Mouse (Mus musculus): Measurements from ENCODE around the gene Aak1. TPM values are rescaled to one million over a fixed set of nuclear protein-coding genes. Genes with fewer than 3 reads are reported as not detected.
"Not testable (repeated sequence)": the region's sequence is repeated elsewhere in the genome, so short reads cannot be mapped to it uniquely, and the experiment has no call there.

Gene Aak1
- polyA plus RNA-seq, 1 experiment from 2014 or later = 51.8 TPM

- peak overlapping the region; percentile 65 for H3K4me2 ChIP-seq
- peak overlapping the region; percentile 73 for H3K9ac ChIP-seq
- no peaks in the 10 kb centered on the region for H3K9me3 ChIP-seq
- H3K36me3 ChIP-seq (replicated peaks) = no peaks in the 10 kb centered on the region
- WGBS = 0% methylated on average over 11 of the region's 11 CpGs
- H3K27me3 ChIP-seq (replicated peaks) = no peaks in the 10 kb centered on the region
- ATAC-seq (replicated peaks) = no peak
- peak overlapping the region; percentile 80 for H3K4me3 ChIP-seq
- peak overlapping the region; percentile 97 for H3K27ac ChIP-seq
- peaks cover 26% of the 10 kb centered on the region for H3K4me1 ChIP-seq
Measured at GRCm38 (mm10) chr6:87042004-87042336, 192.7 kb downstream of the Aak1 start.

- under 1% methylated on average over 68 of the region's 68 CpGs for WGBS
- ATAC-seq (replicated peaks) = peak; percentile 98
Measured at GRCm38 (mm10) chr6:87042337-87043130, 193.2 kb downstream of the Aak1 start, which contains the start of gene Gfpt1. Gene Gfpt1 (plus strand): TSS chr6:87042846.

DNA sequence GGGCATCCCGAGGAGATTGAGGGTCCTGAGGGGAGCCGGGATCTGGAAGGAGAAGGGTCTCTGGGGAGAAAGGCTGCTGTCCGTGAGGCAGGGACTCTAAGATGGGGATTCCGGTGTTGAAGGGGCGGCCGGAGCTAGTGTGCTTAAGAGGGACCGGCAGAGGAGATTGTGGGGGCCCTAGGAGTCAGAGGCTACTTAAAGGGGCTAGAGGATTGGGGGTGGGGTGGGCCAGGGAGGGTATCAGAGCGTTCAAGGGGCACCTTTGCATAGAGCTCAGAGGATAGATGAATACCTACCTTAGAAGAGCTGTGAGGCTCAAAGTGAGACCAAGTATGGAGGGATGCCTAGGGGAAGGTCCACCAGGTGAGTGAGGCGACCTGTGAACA, 193.8 kb downstream of the Aak1 start:
- H3K9ac ChIP-seq = peak overlapping the region; percentile 87
- ATAC-seq (replicated peaks) = peak; percentile 48

More at GRCm38 (mm10) chr6:87042337-87043130, 193.2 kb downstream of the Aak1 start, which contains the start of gene Gfpt1:
- H3K9me3 ChIP-seq = no peaks in the 10 kb centered on the region
- peak within 1 kb of the TSS; percentile 87 for H3K9ac ChIP-seq
- peaks cover 26% of the 10 kb centered on the region for H3K4me1 ChIP-seq
- H3K27ac ChIP-seq = peak within 1 kb of the TSS; percentile 97
- peak within 1 kb of the TSS; percentile 80 for H3K4me3 ChIP-seq
- no peaks in the 10 kb centered on the region for H3K36me3 ChIP-seq (replicated peaks)
- peak within 1 kb of the TSS; percentile 65 for H3K4me2 ChIP-seq
- H3K27me3 ChIP-seq (replicated peaks) = no peaks in the 10 kb centered on the region

DNA sequence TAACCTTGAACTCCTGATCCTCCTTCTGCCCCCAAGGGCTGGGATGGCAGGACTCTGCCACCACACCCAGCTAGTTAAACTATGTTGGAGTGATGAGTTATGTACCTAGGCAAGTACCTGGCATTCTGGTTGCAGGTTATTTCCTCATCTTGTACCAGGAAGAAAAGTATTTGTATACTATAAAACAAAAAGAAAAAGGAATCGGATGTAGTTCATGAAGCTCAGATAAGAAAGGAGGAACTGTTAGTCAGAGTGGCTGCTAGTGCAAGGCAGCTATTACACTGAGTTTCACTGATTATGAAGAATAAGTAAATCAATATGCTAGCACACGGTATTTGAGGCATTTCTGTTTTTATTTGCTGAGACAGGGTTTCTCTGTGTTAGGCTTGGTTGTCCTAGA, 195.6 kb downstream of the Aak1 start:
- Histone ChIP-seq H3K27ac (no peak overlapping the region), H3K9ac (no peak overlapping the region), H3K4me3 (no peak overlapping the region), H3K27me3 (replicated peaks) (no peaks in the 10 kb centered on the region), H3K4me1 (peaks cover 26% of the 10 kb centered on the region), H3K36me3 (replicated peaks) (peaks cover 3% of the 10 kb centered on the region), H3K4me2 (no peak overlapping the region), H3K9me3 (no peaks in the 10 kb centered on the region)
- no peak for ATAC-seq (replicated peaks)
- WGBS = 84% methylated on average over 2 of the region's 2 CpGs

More for the DNA sequence above, 193.8 kb downstream of the Aak1 start:
- Histone ChIP-seq H3K4me2 (peak overlapping the region; percentile 65), H3K4me1 (peaks cover 26% of the 10 kb centered on the region), H3K27ac (peak overlapping the region; percentile 97), H3K9me3 (no peaks in the 10 kb centered on the region), H3K27me3 (replicated peaks) (no peaks in the 10 kb centered on the region), H3K4me3 (peak overlapping the region; percentile 80), H3K36me3 (replicated peaks) (peaks cover 2% of the 10 kb centered on the region; the same call in 1 of the 2 replicates)
- 3% methylated on average over 9 of the region's 9 CpGs for WGBS

GRCm38 (mm10) chr6:87045507-87045906, 196.2 kb downstream of the Aak1 start:
- H3K4me3 ChIP-seq = no peak overlapping the region
- no peak for ATAC-seq (replicated peaks)
- 52% methylated on average over 3 of the region's 3 CpGs for WGBS
- H3K4me2 ChIP-seq = no peak overlapping the region
- no peaks in the 10 kb centered on the region for H3K9me3 ChIP-seq
- H3K36me3 ChIP-seq (replicated peaks) = peaks cover 3% of the 10 kb centered on the region
- peaks cover 26% of the 10 kb centered on the region for H3K4me1 ChIP-seq
- no peak overlapping the region for H3K27ac ChIP-seq
- no peaks in the 10 kb centered on the region for H3K27me3 ChIP-seq (replicated peaks)
- no peak overlapping the region for H3K9ac ChIP-seq

- H3K9ac ChIP-seq; H3K4me2 ChIP-seq; H3K27me3 ChIP-seq (replicated peaks); H3K9me3 ChIP-seq; H3K4me3 ChIP-seq; ATAC-seq (replicated peaks); H3K27ac ChIP-seq: not testable (repeated sequence)
- Histone ChIP-seq H3K4me1 (peaks cover 13% of the 10 kb centered on the region), H3K36me3 (replicated peaks) (peaks cover 24% of the 10 kb centered on the region)
- 94% methylated on average over 7 of the region's 7 CpGs for WGBS
Measured at GRCm38 (mm10) chr6:87048712-87049111, 199.4 kb downstream of the Aak1 start.

- ATAC-seq (replicated peaks) = no peak
- H3K27ac ChIP-seq = no peak overlapping the region
- H3K4me3 ChIP-seq = no peak overlapping the region
- no peaks in the 10 kb centered on the region for H3K27me3 ChIP-seq (replicated peaks)
- WGBS = 92% methylated on average over 10 of the region's 10 CpGs
- peaks cover 37% of the 10 kb centered on the region for H3K36me3 ChIP-seq (replicated peaks)
- H3K4me1 ChIP-seq = no peaks in the 10 kb centered on the region
- H3K9ac ChIP-seq = no peak overlapping the region
- H3K9me3 ChIP-seq = no peaks in the 10 kb centered on the region
- no peak overlapping the region for H3K4me2 ChIP-seq
Measured at GRCm38 (mm10) chr6:87051886-87052425, 202.6 kb downstream of the Aak1 start.

Other genes with a start within 250 kb of the Aak1 start
- 0.47 and 1.7 TPM in 2 replicates for gene Asprv1, start 221.4 kb upstream of the Aak1 start, polyA plus RNA-seq (2015; fragmentation: Nextera tagmentation; extraction: Ambion mirVana)
- gene Mxd1, start 180.4 kb upstream of the Aak1 start, polyA plus RNA-seq (2015; fragmentation: Nextera tagmentation; extraction: Ambion mirVana) = 23.9 and 24.5 TPM in 2 replicates
- 91.5 and 92.0 TPM in 2 replicates for gene Snrnp27, start 165.0 kb upstream of the Aak1 start, polyA plus RNA-seq (2015; fragmentation: Nextera tagmentation; extraction: Ambion mirVana)
- gene Gmcl1, start 116.1 kb upstream of the Aak1 start, polyA plus RNA-seq (2015; fragmentation: Nextera tagmentation; extraction: Ambion mirVana) = 33.8 and 34.5 TPM in 2 replicates
- gene Anxa4, start 55.9 kb upstream of the Aak1 start, polyA plus RNA-seq (2015; fragmentation: Nextera tagmentation; extraction: Ambion mirVana) = 5.5 and 5.9 TPM in 2 replicates
- 127 and 129 TPM in 2 replicates for gene Nfu1, start 159.7 kb downstream of the Aak1 start, polyA plus RNA-seq (2015; fragmentation: Nextera tagmentation; extraction: Ambion mirVana)
- gene Gfpt1, start 193.3 kb downstream of the Aak1 start, polyA plus RNA-seq (2015; fragmentation: Nextera tagmentation; extraction: Ambion mirVana) = 25.0 and 27.7 TPM in 2 replicates

All from midbrain, embryonic 15.5 days (tissue).